Mouse (Mus musculus): ENCODE data around the gene Pradc1. TPM values are rescaled to one million over a fixed set of nuclear protein-coding genes. Genes with fewer than 3 reads are reported as not detected.

Gene Pradc1
- polyA plus RNA-seq, 1 experiment from 2014 or later: 34.9 TPM

- Histone ChIP-seq H3K9ac (ENCODE audit: low read depth, low read length) (peak overlapping the region; percentile 19; the same call in 1 of the 2 replicates), H3K9me3 (ENCODE audit: control insufficient read depth, low read length) (no peaks in the 10 kb centered on the region), H3K4me3 (ENCODE audit: low read length) (peak overlapping the region; percentile 29), H3K27ac (ENCODE audit: low read depth, low read length) (no peak overlapping the region), H3K27me3 (replicated peaks; ENCODE audit: control insufficient read depth, insufficient read depth, low read length) (peaks cover 31% of the 10 kb centered on the region), H3K4me2 (ENCODE audit: low read length) (peak overlapping the region; percentile 52), H3K36me3 (ENCODE audit: control insufficient read depth, insufficient read depth, low read length) (peaks cover 2% of the 10 kb centered on the region; the same call in 1 of the 2 replicates), H3K4me1 (ENCODE audit: control insufficient read depth, insufficient read depth, low read depth, low read length) (peaks cover 12% of the 10 kb centered on the region)
- ATAC-seq: no peak
- WGBS: 5% methylated on average over 92 of the region's 92 CpGs
Measured at GRCm38 (mm10) chr6:85483843-85484721, 32.3 kb upstream of the Pradc1 start.

GRCm38 (mm10) chr6:85480685-85481084 lies 28.9 kb upstream of the Pradc1 start:
- 56% methylated on average over 13 of the region's 16 CpGs for WGBS
- Histone ChIP-seq H3K9ac (ENCODE audit: low read depth, low read length) (no peak overlapping the region), H3K4me3 (ENCODE audit: low read length) (no peak overlapping the region), H3K36me3 (ENCODE audit: control insufficient read depth, insufficient read depth, low read length) (peaks cover 7% of the 10 kb centered on the region; the same call in 1 of the 2 replicates), H3K27ac (ENCODE audit: low read depth, low read length) (no peak overlapping the region), H3K4me1 (ENCODE audit: control insufficient read depth, insufficient read depth, low read depth, low read length) (peaks cover 12% of the 10 kb centered on the region), H3K9me3 (ENCODE audit: control insufficient read depth, low read length) (no peaks in the 10 kb centered on the region), H3K4me2 (ENCODE audit: low read length) (no peak overlapping the region), H3K27me3 (replicated peaks; ENCODE audit: control insufficient read depth, insufficient read depth, low read length) (peaks cover 17% of the 10 kb centered on the region)
- 0 out of 2 replicates have a peak, but pooled peaks have one; percentile 18 for ATAC-seq

- H3K4me3 ChIP-seq (ENCODE audit: low read length): no peak overlapping the region
- H3K36me3 ChIP-seq (ENCODE audit: control insufficient read depth, insufficient read depth, low read length): peaks cover 7% of the 10 kb centered on the region; the same call in 1 of the 2 replicates
- H3K9me3 ChIP-seq (ENCODE audit: control insufficient read depth, low read length): no peaks in the 10 kb centered on the region
- ATAC-seq: no peak
- peaks cover 11% of the 10 kb centered on the region for H3K27me3 ChIP-seq (replicated peaks; ENCODE audit: control insufficient read depth, insufficient read depth, low read length)
- peaks cover 12% of the 10 kb centered on the region for H3K4me1 ChIP-seq (ENCODE audit: control insufficient read depth, insufficient read depth, low read depth, low read length)
- 78% methylated on average over 5 of the region's 5 CpGs for WGBS
- H3K9ac ChIP-seq (ENCODE audit: low read depth, low read length): no peak overlapping the region
- H3K27ac ChIP-seq (ENCODE audit: low read depth, low read length): no peak overlapping the region
- no peak overlapping the region for H3K4me2 ChIP-seq (ENCODE audit: low read length)
Measured at GRCm38 (mm10) chr6:85479979-85480378, 28.2 kb upstream of the Pradc1 start.

GRCm38 (mm10) chr6:85478416-85478815 lies 26.6 kb upstream of the Pradc1 start:
- 35% methylated on average over 14 of the region's 14 CpGs for WGBS
- Histone ChIP-seq H3K27me3 (replicated peaks; ENCODE audit: control insufficient read depth, insufficient read depth, low read length) (no peaks in the 10 kb centered on the region), H3K4me3 (ENCODE audit: low read length) (no peak overlapping the region), H3K4me2 (ENCODE audit: low read length) (no peak overlapping the region), H3K9ac (ENCODE audit: low read depth, low read length) (no peak overlapping the region), H3K9me3 (ENCODE audit: control insufficient read depth, low read length) (no peaks in the 10 kb centered on the region), H3K4me1 (ENCODE audit: control insufficient read depth, insufficient read depth, low read depth, low read length) (no peaks in the 10 kb centered on the region; the same call in 1 of the 2 replicates), H3K36me3 (ENCODE audit: control insufficient read depth, insufficient read depth, low read length) (peaks cover 7% of the 10 kb centered on the region; the same call in 1 of the 2 replicates), H3K27ac (ENCODE audit: low read depth, low read length) (no peak overlapping the region)
- ATAC-seq: no peak

- WGBS: 42% methylated on average over 10 of the region's 10 CpGs
- Histone ChIP-seq H3K36me3 (ENCODE audit: control insufficient read depth, insufficient read depth, low read length) (peaks cover 15% of the 10 kb centered on the region), H3K4me1 (ENCODE audit: control insufficient read depth, insufficient read depth, low read depth, low read length) (no peaks in the 10 kb centered on the region; the same call in 1 of the 2 replicates), H3K9me3 (ENCODE audit: control insufficient read depth, low read length) (no peaks in the 10 kb centered on the region), H3K27me3 (replicated peaks; ENCODE audit: control insufficient read depth, insufficient read depth, low read length) (no peaks in the 10 kb centered on the region), H3K9ac (ENCODE audit: low read depth, low read length) (no peak overlapping the region), H3K4me3 (ENCODE audit: low read length) (no peak overlapping the region), H3K27ac (ENCODE audit: low read depth, low read length) (no peak overlapping the region), H3K4me2 (ENCODE audit: low read length) (no peak overlapping the region)
- no peak for ATAC-seq
Measured at GRCm38 (mm10) chr6:85477366-85477917, 25.7 kb upstream of the Pradc1 start.

- 91% methylated on average over 3 of the region's 3 CpGs for WGBS
- Histone ChIP-seq H3K36me3 (ENCODE audit: control insufficient read depth, insufficient read depth, low read length) (peaks cover 24% of the 10 kb centered on the region), H3K9me3 (ENCODE audit: control insufficient read depth, low read length) (no peaks in the 10 kb centered on the region), H3K27me3 (replicated peaks; ENCODE audit: control insufficient read depth, insufficient read depth, low read length) (no peaks in the 10 kb centered on the region), H3K4me3 (ENCODE audit: low read length) (no peak overlapping the region), H3K4me1 (ENCODE audit: control insufficient read depth, insufficient read depth, low read depth, low read length) (no peaks in the 10 kb centered on the region; the same call in 1 of the 2 replicates), H3K27ac (ENCODE audit: low read depth, low read length) (no peak overlapping the region), H3K9ac (ENCODE audit: low read depth, low read length) (no peak overlapping the region), H3K4me2 (ENCODE audit: low read length) (no peak overlapping the region)
- no peak for ATAC-seq
Measured at GRCm38 (mm10) chr6:85475581-85475980, 23.8 kb upstream of the Pradc1 start.

- 50% methylated on average over 5 of the region's 5 CpGs for WGBS
- no peaks in the 10 kb centered on the region for H3K4me1 ChIP-seq (ENCODE audit: control insufficient read depth, insufficient read depth, low read depth, low read length)
- peaks cover 32% of the 10 kb centered on the region for H3K36me3 ChIP-seq (ENCODE audit: control insufficient read depth, insufficient read depth, low read length)
- ATAC-seq: no peak
- no peak overlapping the region for H3K4me2 ChIP-seq (ENCODE audit: low read length)
- no peaks in the 10 kb centered on the region for H3K27me3 ChIP-seq (replicated peaks; ENCODE audit: control insufficient read depth, insufficient read depth, low read length)
- H3K9ac ChIP-seq (ENCODE audit: low read depth, low read length): no peak overlapping the region
- no peak overlapping the region for H3K4me3 ChIP-seq (ENCODE audit: low read length)
- no peak overlapping the region for H3K27ac ChIP-seq (ENCODE audit: low read depth, low read length)
- H3K9me3 ChIP-seq (ENCODE audit: control insufficient read depth, low read length): no peaks in the 10 kb centered on the region
Measured at GRCm38 (mm10) chr6:85472542-85472941, 20.8 kb upstream of the Pradc1 start.

GRCm38 (mm10) chr6:85471962-85472361 lies 20.2 kb upstream of the Pradc1 start:
- no peak overlapping the region for H3K27ac ChIP-seq (ENCODE audit: low read depth, low read length)
- no peak overlapping the region for H3K4me3 ChIP-seq (ENCODE audit: low read length)
- peaks cover 34% of the 10 kb centered on the region for H3K36me3 ChIP-seq (ENCODE audit: control insufficient read depth, insufficient read depth, low read length)
- no peaks in the 10 kb centered on the region for H3K27me3 ChIP-seq (replicated peaks; ENCODE audit: control insufficient read depth, insufficient read depth, low read length)
- no peak overlapping the region for H3K9ac ChIP-seq (ENCODE audit: low read depth, low read length)
- no peaks in the 10 kb centered on the region for H3K4me1 ChIP-seq (ENCODE audit: control insufficient read depth, insufficient read depth, low read depth, low read length)
- no peak overlapping the region for H3K4me2 ChIP-seq (ENCODE audit: low read length)
- no peaks in the 10 kb centered on the region for H3K9me3 ChIP-seq (ENCODE audit: control insufficient read depth, low read length)
- WGBS: 48% methylated on average over 8 of the region's 8 CpGs
- ATAC-seq: no peak
